Mouse (Mus musculus) ES-E14 (cell line): Measurements from ENCODE around the gene Sash1. TPM values are rescaled to one million over a fixed set of nuclear protein-coding genes. Genes with fewer than 3 reads are reported as not detected.

ENCODE experiments used
- DNase-seq: peaks from one replicate; pipeline ENCODE4 v3.0.0-alpha.2; 2013; ENCODE audit warnings: low read depth, low spot score
- H3K27ac ChIP-seq: 2 replicates; pipeline ENCODE4 v1.5.1; 2012; ENCODE audit warnings: low read depth, mild to moderate bottlenecking, low read length, moderate library complexity, mixed read lengths; ENCODE audit not compliant: poor library complexity, insufficient read depth, severe bottlenecking
- H3K36me3 ChIP-seq: 2 replicates; pipeline ENCODE4 v1.6.1; 2012; ENCODE audit warnings: mild to moderate bottlenecking, low read length, moderate library complexity, mixed read lengths; ENCODE audit not compliant: control insufficient read depth, poor library complexity, insufficient read depth, severe bottlenecking
- H3K4me1 ChIP-seq, 2 experiments: fragments of 150-350 bp in 1 of 2; sonication (generic) in 1 of 2; 2 replicates each; pipeline ENCODE4 v1.6.1; 2012; ENCODE audit warnings: low read length in 2 of 2, mild to moderate bottlenecking in 1 of 2, mixed read lengths in 1 of 2; ENCODE audit not compliant: control insufficient read depth in 2 of 2, insufficient read depth in 2 of 2, poor library complexity in 1 of 2
- H3K4me3 ChIP-seq, 2 experiments: fragments of 150-350 bp in 1 of 2; sonication (generic) in 1 of 2; 2 replicates each; pipeline ENCODE4 v1.5.1; 2012; ENCODE audit warnings: low read length in 2 of 2, low read depth in 1 of 2, mild to moderate bottlenecking in 1 of 2, mixed read lengths in 1 of 2; ENCODE audit not compliant: insufficient read depth in 1 of 2, poor library complexity in 1 of 2, severe bottlenecking in 1 of 2
- H3K9ac ChIP-seq: 2 replicates; pipeline ENCODE4 v1.6.1; 2012; ENCODE audit warnings: low read depth, mild to moderate bottlenecking, low read length, mixed read lengths; ENCODE audit not compliant: poor library complexity, insufficient read depth, severe bottlenecking
- H3K9me3 ChIP-seq: fragments of 150-350 bp; sonication (generic); 2 replicates; pipeline ENCODE4 v1.6.1; 2012; ENCODE audit warnings: low read depth, mild to moderate bottlenecking, low read length; ENCODE audit not compliant: control insufficient read depth, insufficient read depth
- CHD2 ChIP-seq: IDR thresholded peaks from 2 replicates; pipeline ENCODE4 v1.6.1; 2014; ENCODE audit warnings: mild to moderate bottlenecking, low read depth, low read length, inconsistent platforms
- HCFC1 ChIP-seq: IDR thresholded peaks from 2 replicates; pipeline ENCODE4 v1.6.1; 2012; ENCODE audit warnings: low read length, inconsistent platforms, borderline replicate concordance; ENCODE audit not compliant: insufficient read depth
- MAFK ChIP-seq: IDR thresholded peaks from 2 replicates; pipeline ENCODE4 v1.6.1; 2014; ENCODE audit warnings: mild to moderate bottlenecking, low read depth, low read length, inconsistent platforms; ENCODE audit not compliant: insufficient read depth
- ZC3H11A ChIP-seq: IDR thresholded peaks from 2 replicates; pipeline ENCODE4 v1.6.1; 2012; ENCODE audit warnings: low read depth, mild to moderate bottlenecking, inconsistent platforms, low read length, borderline replicate concordance
- ZNF384 ChIP-seq: IDR thresholded peaks from 2 replicates; pipeline ENCODE4 v1.6.1; 2012; ENCODE audit warnings: low read depth, low read length, inconsistent platforms
- in situ Hi-C, 2 experiments: fragments of 600-800 bp; cut with MboI; formaldehyde crosslinking; loops; one replicate each; pipeline ENCODE4 v1.15.1; 2025; ENCODE audit warnings: low sequenced_read_pairs in 2 of 2, inconsistent platforms in 1 of 2; ENCODE audit not compliant: unreplicated experiment in 2 of 2
- total RNA-seq: library from RNA; depleted of rRNA; stranded (reverse); fragments of 300-350 nt; gene quantifications from 2 replicates; pipeline ENCODE4 v1.2.3, GENCODE M21; 2012

The Sash1 gene
- total RNA-seq, 1 experiment = 16.8 TPM

- TF ChIP-seq MAFK (no peak), ZNF384 (no peak), HCFC1 (no peak), ZC3H11A (no peak), CHD2 (no peak)
- no peak for DNase-seq
- Histone ChIP-seq H3K9ac (no peak overlapping the region), H3K4me3 (no peak overlapping the region), H3K9me3 (no peaks in the 10 kb centered on the region), H3K4me1 (peaks cover under 1 to 2% of the 10 kb centered on the region in 2 experiments; a peak in 2 of 4 replicates), H3K36me3 (peaks cover 2% of the 10 kb centered on the region; the same call in 1 of the 2 replicates), H3K27ac (no peak overlapping the region)
- in situ Hi-C loops = no loop called here
These were observed 59.6 kb downstream of the Sash1 start for GRCm38 (mm10) chr10:8826303-8826702.

- peaks cover 0 to 2% of the 10 kb centered on the region in 2 experiments; a peak in 2 of 4 replicates for H3K4me1 ChIP-seq
- in situ Hi-C loops = no loop called here
- no peak overlapping the region for H3K9ac ChIP-seq
- no peak overlapping the region for H3K27ac ChIP-seq
- DNase-seq = no peak
- no peaks in the 10 kb centered on the region for H3K9me3 ChIP-seq
- no peak for TF ChIP-seq CHD2
- TF ChIP-seq ZNF384 = no peak
- TF ChIP-seq MAFK = no peak
- no peak for TF ChIP-seq ZC3H11A
- no peak for TF ChIP-seq HCFC1
- peaks cover 2% of the 10 kb centered on the region; the same call in 1 of the 2 replicates for H3K36me3 ChIP-seq
- H3K4me3 ChIP-seq = no peak overlapping the region
These were observed 60.0 kb downstream of the Sash1 start for GRCm38 (mm10) chr10:8825874-8826273.

DNA sequence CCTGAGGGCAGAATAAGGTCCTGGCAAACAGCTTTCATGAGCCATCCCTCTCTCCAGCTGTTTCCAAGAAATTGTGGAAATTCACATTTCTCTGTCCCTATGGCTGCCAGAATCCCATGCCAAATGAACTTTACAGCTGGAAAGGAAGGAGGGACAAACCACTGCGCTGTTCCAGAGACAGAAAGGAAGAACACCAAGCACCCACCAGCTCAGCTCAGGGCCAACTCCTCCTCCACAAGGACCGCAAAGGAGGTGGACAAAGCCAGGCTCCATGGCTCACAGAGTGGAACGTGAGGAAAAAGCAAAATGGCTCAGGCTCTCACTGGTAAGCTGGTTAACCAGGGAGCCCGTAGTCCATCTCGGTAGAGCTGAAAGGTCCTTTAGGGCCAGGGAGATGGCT is 67.8 kb downstream of the Sash1 start:
- TF ChIP-seq ZC3H11A = no peak
- no peak for TF ChIP-seq MAFK
- no peak for TF ChIP-seq CHD2
- TF ChIP-seq HCFC1 = no peak
- no peak for TF ChIP-seq ZNF384
- Histone ChIP-seq H3K9me3 (no peaks in the 10 kb centered on the region), H3K36me3 (peaks cover 3% of the 10 kb centered on the region; the same call in 1 of the 2 replicates), H3K4me3 (no peak overlapping the region), H3K27ac (no peak overlapping the region), H3K4me1 (peaks cover 0 to 12% of the 10 kb centered on the region in 2 experiments; a peak in 2 of 4 replicates), H3K9ac (no peak overlapping the region)
- DNase-seq = no peak
- in situ Hi-C loops = no loop called here

GRCm38 (mm10) chr10:8813984-8814578 is 71.8 kb downstream of the Sash1 start:
- H3K36me3 ChIP-seq = peaks cover 3% of the 10 kb centered on the region; the same call in 1 of the 2 replicates
- H3K4me1 ChIP-seq = peaks cover 0 to 5% of the 10 kb centered on the region in 2 experiments; a peak in 1 of 4 replicates
- TF ChIP-seq ZNF384 = no peak
- no peak for TF ChIP-seq ZC3H11A
- no peak for TF ChIP-seq HCFC1
- TF ChIP-seq CHD2 = no peak
- TF ChIP-seq MAFK = no peak
- DNase-seq = no peak
- no peak overlapping the region for H3K27ac ChIP-seq
- no peak overlapping the region for H3K9ac ChIP-seq
- H3K4me3 ChIP-seq = no peak overlapping the region
- H3K9me3 ChIP-seq = no peaks in the 10 kb centered on the region
- in situ Hi-C loops = no loop called here
